Mouse (Mus musculus) C2C12 (cell line): ENCODE measurements at regions not wholly inside any gene's neighbourhood (a gene's known extent, or its start where the extent isn't known, plus 50 kb on each side); places are given as distances from the start of the nearest gene placed in this dataset.

Experiments used
- CTCF ChIP-seq: IDR thresholded peaks from one replicate; pipeline ENCODE4 v1.5.1; 2011; ENCODE audit not compliant: control insufficient read depth, insufficient read depth, insufficient read length
- MAX ChIP-seq: IDR thresholded peaks from one replicate; pipeline ENCODE4 v1.6.1; 2011; ENCODE audit warnings: mild to moderate bottlenecking, control low read depth
- MYOG ChIP-seq: IDR thresholded peaks from one replicate; pipeline ENCODE4 v1.6.1; 2011; ENCODE audit not compliant: control insufficient read depth, insufficient read length; ENCODE audit errors: extremely low read depth

- no peak for TF ChIP-seq CTCF
- no peak for TF ChIP-seq MYOG
- TF ChIP-seq MAX = no peak
These were observed 66.4 kb downstream of the Foxa2 start for GRCm38 (mm10) chr2:147980408-147980807.
